ENCODE assay signal across 28 mouse cellular contexts in the genomic region with DNA sequence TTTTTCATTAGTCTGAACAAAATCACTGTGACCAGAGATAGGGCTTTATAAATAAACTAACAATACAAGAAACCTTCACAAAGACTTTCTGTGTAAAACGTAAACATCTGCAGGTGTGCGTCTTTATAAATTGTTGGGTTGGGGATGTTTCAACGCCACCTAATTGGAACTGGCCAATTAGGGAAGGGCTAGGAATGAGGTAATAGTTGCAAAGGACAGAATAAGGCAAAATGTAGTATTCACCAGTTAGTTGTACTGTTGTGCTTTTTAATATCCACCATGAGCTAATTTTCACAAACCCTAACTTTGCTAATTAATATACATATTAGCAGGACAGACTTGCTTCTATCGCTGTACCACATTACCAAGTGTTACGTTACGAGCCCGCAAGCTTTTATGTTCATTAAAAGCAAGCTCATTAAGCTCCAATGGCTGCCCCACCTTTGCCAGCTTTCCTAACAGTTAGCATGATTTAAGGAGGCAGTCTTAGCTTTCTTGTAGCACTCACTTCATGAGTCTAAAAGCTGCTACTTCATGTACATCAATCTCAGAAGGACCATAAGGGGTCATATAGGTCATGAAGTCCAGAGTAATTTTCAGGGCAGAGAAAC. TPM values are rescaled to one million over a fixed set of nuclear protein-coding genes. Genes with fewer than 3 reads are reported as not detected.
DNase-seq lines count a peak whose midpoint lies in the region; ATAC-seq and TF ChIP-seq lines count a peak whose summit lies in the region.
"Had no signal": no experiment of that assay in that cellular context is flagged by ENCODE, and none has a peak within 500 bp of the region (broad histone marks: within the 10 kb centered on the region; RNA-seq: fewer than 3 reads in every experiment).

No protein-coding gene starts in this region.

- no peaks in the 10 kb centered on the region for H3K4me1 ChIP-seq in forebrain, embryonic 12.5 days
- H3K4me1 ChIP-seq in forebrain, postnatal 0 days (ENCODE audit: insufficient read depth), result 0 out of 2 replicates have a peak, but pooled peaks cover 4% of the 10 kb centered on the region
- H3K4me1 ChIP-seq in forebrain, embryonic 14.5 days (ENCODE audit: control insufficient read depth, insufficient read depth, low read length), result no peaks in the 10 kb centered on the region
- H3K4me1 ChIP-seq: embryonic facial prominence, embryonic 10.5 days; embryonic facial prominence, embryonic 13.5 days; hindbrain, embryonic 12.5 days; hindbrain, embryonic 15.5 days had no signal

- DNase-seq in forebrain, postnatal 0 days, result no peak
- DNase-seq in brain, embryonic 14.5 days (ENCODE audit: low read depth), result peak; percentile 73
- DNase-seq in forebrain, embryonic 14.5 days (ENCODE audit: low spot score), result peak; percentile 50
- peak; percentile 11 for DNase-seq in forelimb bud, embryonic 11.5 days (ENCODE audit: low read depth, low spot score)
- no peak for DNase-seq in kidney, adult 8-10 months
- DNase-seq in frontal cortex, postnatal 14 days (ENCODE audit: low spot score in 2 of 2), result no peak
- DNase-seq: adrenal gland, adult 2 months; adrenal gland, postnatal 14 days; B cell, adult 2 months; cerebellum, adult 11-12 months; cerebellum, adult 8-10 months; cerebellum, postnatal 10 days; cerebellum, postnatal 36 days; embryo, embryonic 11 days; gastrocnemius, postnatal 10 days; gastrocnemius, postnatal 36 days; heart, adult 2 months had no signal

- no peaks in the 10 kb centered on the region for H3K36me3 ChIP-seq in forebrain, embryonic 12.5 days (replicated peaks)
- no peaks in the 10 kb centered on the region for H3K36me3 ChIP-seq in forebrain, postnatal 0 days (ENCODE audit: insufficient read depth)
- H3K36me3 ChIP-seq in forebrain, embryonic 14.5 days (ENCODE audit: control insufficient read depth, insufficient read depth, low read length), result no peaks in the 10 kb centered on the region
- H3K36me3 ChIP-seq: embryonic facial prominence, embryonic 10.5 days; embryonic facial prominence, embryonic 13.5 days; hindbrain, embryonic 12.5 days; hindbrain, embryonic 15.5 days had no signal

- WGBS in forebrain, embryonic 12.5 days, result 65% methylated on average over 7 of the region's 7 CpGs
- WGBS in forebrain, postnatal 0 days, result 31% methylated on average over 7 of the region's 7 CpGs
- WGBS in forebrain, embryonic 14.5 days, result 29% methylated on average over 7 of the region's 7 CpGs

- no peak overlapping the region for H3K4me2 ChIP-seq in forebrain, embryonic 12.5 days
- no peak overlapping the region for H3K4me2 ChIP-seq in forebrain, postnatal 0 days (ENCODE audit: low read depth)
- H3K4me2 ChIP-seq in forebrain, embryonic 14.5 days (ENCODE audit: low read length), result no peak overlapping the region
- H3K4me2 ChIP-seq: embryonic facial prominence, embryonic 13.5 days; heart, embryonic 11.5 days; hindbrain, embryonic 12.5 days; hindbrain, embryonic 15.5 days had no signal

- H3K9me3 ChIP-seq in forebrain, embryonic 12.5 days, result no peaks in the 10 kb centered on the region
- no peaks in the 10 kb centered on the region for H3K9me3 ChIP-seq in forebrain, postnatal 0 days (ENCODE audit: low read length)
- no peaks in the 10 kb centered on the region for H3K9me3 ChIP-seq in forebrain, embryonic 14.5 days (replicated peaks; ENCODE audit: control insufficient read depth, low read length)
- H3K9me3 ChIP-seq: embryonic facial prominence, embryonic 10.5 days; embryonic facial prominence, embryonic 13.5 days; G1E; hindbrain, embryonic 12.5 days; hindbrain, embryonic 15.5 days had no signal

- H3K4me3 ChIP-seq in forebrain, embryonic 12.5 days (replicated peaks), result no peak overlapping the region
- no peak overlapping the region for H3K4me3 ChIP-seq in forebrain, postnatal 0 days (ENCODE audit: low read depth, low read length)
- H3K4me3 ChIP-seq in forebrain, embryonic 14.5 days (ENCODE audit: low read depth, low read length), result no peak overlapping the region
- H3K4me3 ChIP-seq: embryonic facial prominence, embryonic 10.5 days; embryonic facial prominence, embryonic 13.5 days; erythroblast, embryonic 14.5 days; heart, adult 2 months; hindbrain, embryonic 12.5 days; hindbrain, embryonic 15.5 days had no signal

- no peak overlapping the region for H3K9ac ChIP-seq in forebrain, embryonic 12.5 days
- no peak overlapping the region for H3K9ac ChIP-seq in forebrain, postnatal 0 days
- no peak overlapping the region for H3K9ac ChIP-seq in forebrain, embryonic 14.5 days (ENCODE audit: low read length)
- H3K9ac ChIP-seq: embryonic facial prominence, embryonic 13.5 days; hindbrain, embryonic 12.5 days; hindbrain, embryonic 15.5 days had no signal

- TF ChIP-seq CTCF in forebrain, postnatal 0 days (IDR thresholded peaks at IDR 0.05; ENCODE audit: low read depth), result no peak
- TF ChIP-seq CTCF in brain, embryonic 14.5 days (IDR thresholded peaks at IDR 0.05; ENCODE audit: borderline replicate concordance, extremely low read depth, insufficient read depth, insufficient read length), result no peak

- ATAC-seq in forebrain, embryonic 12.5 days (ENCODE audit: low FRiP score), result peak; percentile 71
- no peak for ATAC-seq in forebrain, postnatal 0 days
- peak; percentile 75 for ATAC-seq in forebrain, embryonic 14.5 days
- ATAC-seq: intestine, postnatal 0 days; Patski had no signal

- no peak for TF ChIP-seq POLR2A in brain, embryonic 14.5 days (IDR thresholded peaks at IDR 0.05; ENCODE audit: borderline replicate concordance, extremely low read depth, insufficient read depth, insufficient read length, poor library complexity, severe bottlenecking)

- no peaks in the 10 kb centered on the region for H3K27me3 ChIP-seq in forebrain, embryonic 12.5 days
- H3K27me3 ChIP-seq in forebrain, postnatal 0 days (ENCODE audit: insufficient read depth, low read length), result no peaks in the 10 kb centered on the region
- no peaks in the 10 kb centered on the region for H3K27me3 ChIP-seq in forebrain, embryonic 14.5 days (replicated peaks; ENCODE audit: control insufficient read depth, insufficient read depth, low read length)
- H3K27me3 ChIP-seq: CH12.LX; embryonic facial prominence, embryonic 13.5 days; hindbrain, embryonic 12.5 days; hindbrain, embryonic 15.5 days; Patski had no signal

- H3K27ac ChIP-seq in forebrain, embryonic 12.5 days, result no peak overlapping the region
- H3K27ac ChIP-seq in forebrain, postnatal 0 days (ENCODE audit: low read depth, low read length), result no peak overlapping the region
- no peak overlapping the region for H3K27ac ChIP-seq in forebrain, embryonic 14.5 days (ENCODE audit: low read depth, low read length)
- H3K27ac ChIP-seq: embryonic facial prominence, embryonic 10.5 days; embryonic facial prominence, embryonic 13.5 days; heart, adult 2 months; hindbrain, embryonic 12.5 days; hindbrain, embryonic 15.5 days had no signal

RNA-seq across cellular contexts. Expression of a gene that starts 58.4 kb away (rescaled TPM):
- 24.3 and 26.3 TPM in 2 replicates for polyA plus RNA-seq in forebrain, embryonic 12.5 days (2016; fragmentation: Nextera tagmentation; extraction: Ambion mirVana)
- 8.7 and 12.3 TPM in 2 replicates for total RNA-seq in forebrain, postnatal 0 days (2014; rRNA removed)
- 10.0 and 10.1 TPM in 2 replicates for polyA plus RNA-seq in forebrain, postnatal 0 days (2015; fragmentation: Nextera tagmentation; extraction: Ambion mirVana)
- 15.1 and 16.2 TPM in 2 replicates for polyA plus RNA-seq in brain, embryonic 14.5 days (2012; rRNA removed)
- 21.0 TPM in 2 replicates for polyA plus RNA-seq in forebrain, embryonic 14.5 days (2014; fragmentation: Nextera tagmentation; extraction: Ambion mirVana)

RNA-seq across cellular contexts. Expression of a gene that starts 58.6 kb away (rescaled TPM):
- polyA plus RNA-seq in forebrain, embryonic 12.5 days (2016; fragmentation: Nextera tagmentation; extraction: Ambion mirVana), result 8.5 and 10.5 TPM in 2 replicates
- 9.5 and 12.8 TPM in 2 replicates for total RNA-seq in forebrain, postnatal 0 days (2014; rRNA removed)
- 1.4 and 2.1 TPM in 2 replicates for polyA plus RNA-seq in forebrain, postnatal 0 days (2015; fragmentation: Nextera tagmentation; extraction: Ambion mirVana)
- polyA plus RNA-seq in brain, embryonic 14.5 days (2012; rRNA removed), result 10.6 and 11.3 TPM in 2 replicates
- polyA plus RNA-seq in forebrain, embryonic 14.5 days (2014; fragmentation: Nextera tagmentation; extraction: Ambion mirVana), result 4.9 and 5.2 TPM in 2 replicates

Comparison
In these comparisons a context has a peak if more than half of its experiments do, and no peak if none do; other contexts are left out.
1. DNase-seq: peak in brain, embryonic 14.5 days (single experiment), forebrain, embryonic 14.5 days (single experiment) and forelimb bud, embryonic 11.5 days (single experiment); none in forebrain, postnatal 0 days (single experiment), kidney, adult 8-10 months (0 of 2) and frontal cortex, postnatal 14 days (0 of 2).